Mouse (Mus musculus): ENCODE results near the gene Kcnn1.

DNA sequence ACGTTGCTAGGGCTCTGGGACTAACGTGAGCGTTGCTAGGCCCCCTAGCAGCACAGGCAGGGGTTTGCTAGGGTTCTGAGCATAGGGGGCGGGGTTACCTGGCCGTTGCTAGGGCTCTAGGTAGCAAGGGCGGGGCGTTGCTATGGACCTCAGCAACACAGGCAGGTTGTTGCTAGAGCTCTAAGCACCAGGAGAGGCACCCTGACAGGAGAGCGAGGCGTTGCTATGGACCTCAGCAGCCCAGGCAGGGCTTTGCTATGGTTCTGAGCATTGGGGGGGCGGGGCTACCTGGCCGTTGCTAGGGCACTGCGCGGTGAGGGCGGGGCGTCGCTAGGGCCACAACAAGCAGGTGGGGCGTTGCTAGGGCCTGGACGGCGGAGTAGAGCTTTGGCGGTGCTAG, 70.4 kb downstream of the Kcnn1 start:
- TF ChIP-seq CTCF (IDR thresholded peaks at IDR 0.05; ENCODE audit: borderline replicate concordance, control insufficient read depth, extremely low read depth, insufficient read depth, low read length, poor library complexity), result no peak
- no peak for TF ChIP-seq POLR2A (IDR thresholded peaks at IDR 0.05; ENCODE audit: control insufficient read depth, extremely low read depth, insufficient read depth, low read length, poor library complexity)

All from thymus, adult 2 months (tissue).